Mouse (Mus musculus): Measurements from ENCODE around the gene Adgrv1.

GRCm38 (mm10) chr13:81497035-81497434, 135.9 kb downstream of the Adgrv1 start:
- TF ChIP-seq CTCF (IDR thresholded peaks at IDR 0.05; ENCODE audit: extremely low read depth, insufficient read length, insufficient replicate concordance, low read depth, low read length): no peak
- TF ChIP-seq POLR2A (IDR thresholded peaks at IDR 0.05; ENCODE audit: low read depth, low read length): no peak
